Comparison of ENCODE assay signal across 10 mouse cellular contexts in genomic region chrX:99149900-99150299, GRCm38 (mm10). TPM values are rescaled to one million over a fixed set of nuclear protein-coding genes. Genes with fewer than 3 reads are reported as not detected.
DNase-seq lines count a peak whose midpoint lies in the region; ATAC-seq and TF ChIP-seq lines count a peak whose summit lies in the region.
"Had no signal": no experiment of that assay in that cellular context is flagged by ENCODE, and none has a peak within 500 bp of the region (broad histone marks: within the 10 kb centered on the region; RNA-seq: fewer than 3 reads in every experiment).

No protein-coding gene starts in this region.

- H3K9me3 ChIP-seq in heart, embryonic 12.5 days (replicated peaks): no peaks in the 10 kb centered on the region; the same call in 1 of the 2 replicates
- no peaks in the 10 kb centered on the region for H3K9me3 ChIP-seq in intestine, postnatal 0 days (ENCODE audit: control insufficient read depth)
- H3K9me3 ChIP-seq in liver, embryonic 13.5 days (replicated peaks): no peaks in the 10 kb centered on the region
- H3K9me3 ChIP-seq in stomach, embryonic 14.5 days (ENCODE audit: control insufficient read depth, low read depth, low read length): no peaks in the 10 kb centered on the region
- H3K9me3 ChIP-seq in midbrain, embryonic 13.5 days: no peaks in the 10 kb centered on the region
- H3K9me3 ChIP-seq: heart, embryonic 10.5 days; midbrain, embryonic 15.5 days had no signal

- TF ChIP-seq CTCF in intestine, postnatal 0 days (IDR thresholded peaks at IDR 0.05; ENCODE audit: low read depth): no peak

- H3K27ac ChIP-seq in heart, embryonic 12.5 days (ENCODE audit: poor library complexity, severe bottlenecking): no peak overlapping the region
- H3K27ac ChIP-seq in intestine, postnatal 0 days (ENCODE audit: low read depth, low read length): peak overlapping the region; percentile 55
- no peak overlapping the region for H3K27ac ChIP-seq in liver, embryonic 13.5 days
- H3K27ac ChIP-seq in stomach, embryonic 14.5 days (ENCODE audit: low read length): no peak overlapping the region
- H3K27ac ChIP-seq in midbrain, embryonic 13.5 days: no peak overlapping the region
- H3K27ac ChIP-seq: heart, embryonic 10.5 days; midbrain, embryonic 15.5 days had no signal

- intact Hi-C loops in heart, postnatal 10 days (cut with DNase I): no loop called here

- peak; percentile 15 to 16 for DNase-seq in heart, postnatal 10 days
- no peak for DNase-seq in liver, embryonic 13.5 days
- no peak for DNase-seq in thymus, postnatal 36 days
- no peak for DNase-seq in cerebellum, adult 8-10 months

- H3K27me3 ChIP-seq in heart, embryonic 12.5 days (replicated peaks): peaks cover 28% of the 10 kb centered on the region
- no peaks in the 10 kb centered on the region for H3K27me3 ChIP-seq in intestine, postnatal 0 days (replicated peaks; ENCODE audit: control insufficient read depth, insufficient read depth, low read length)
- no peaks in the 10 kb centered on the region for H3K27me3 ChIP-seq in liver, embryonic 13.5 days
- no peaks in the 10 kb centered on the region for H3K27me3 ChIP-seq in stomach, embryonic 14.5 days (ENCODE audit: control insufficient read depth, insufficient read depth, low read length)
- peaks cover 6% of the 10 kb centered on the region; the same call in 1 of the 2 replicates for H3K27me3 ChIP-seq in midbrain, embryonic 13.5 days

- no peak for ATAC-seq in heart, embryonic 12.5 days (ENCODE audit: insufficient number of reproducible peaks, low FRiP score)
- ATAC-seq in intestine, postnatal 0 days: peak; percentile 62
- ATAC-seq in liver, embryonic 13.5 days (ENCODE audit: low read depth): peak; percentile 69
- peak; percentile 68 for ATAC-seq in stomach, embryonic 14.5 days (ENCODE audit: insufficient number of reproducible peaks, insufficient read depth, low FRiP score, low read depth)
- no peak for ATAC-seq in midbrain, embryonic 13.5 days
- ATAC-seq: midbrain, embryonic 15.5 days had no signal

- WGBS in heart, embryonic 12.5 days: 75% methylated on average over 2 of the region's 2 CpGs
- 37% methylated on average over 2 of the region's 2 CpGs for WGBS in intestine, postnatal 0 days
- 46% methylated on average over 2 of the region's 2 CpGs for WGBS in liver, embryonic 13.5 days (ENCODE audit: insufficient replicate concordance)
- 58% methylated on average over 2 of the region's 2 CpGs for WGBS in stomach, embryonic 14.5 days
- 87% methylated on average over 2 of the region's 2 CpGs for WGBS in midbrain, embryonic 13.5 days

- H3K36me3 ChIP-seq in heart, embryonic 12.5 days: peaks cover 48% of the 10 kb centered on the region
- H3K36me3 ChIP-seq in intestine, postnatal 0 days (ENCODE audit: control insufficient read depth, insufficient read depth): peaks cover 6% of the 10 kb centered on the region; the same call in 1 of the 2 replicates
- H3K36me3 ChIP-seq in liver, embryonic 13.5 days: no peaks in the 10 kb centered on the region
- peaks cover 3% of the 10 kb centered on the region; the same call in 1 of the 2 replicates for H3K36me3 ChIP-seq in stomach, embryonic 14.5 days (ENCODE audit: control insufficient read depth, insufficient read depth, low read length)
- H3K36me3 ChIP-seq in midbrain, embryonic 13.5 days: peaks cover 31% of the 10 kb centered on the region
- H3K36me3 ChIP-seq: midbrain, embryonic 15.5 days had no signal

- H3K4me2 ChIP-seq in heart, embryonic 12.5 days: no peak overlapping the region
- peak overlapping the region; percentile 14; the same call in 1 of the 2 replicates for H3K4me2 ChIP-seq in intestine, postnatal 0 days (replicated peaks; ENCODE audit: low read depth)
- H3K4me2 ChIP-seq in liver, embryonic 13.5 days: no peak overlapping the region
- no peak overlapping the region for H3K4me2 ChIP-seq in stomach, embryonic 14.5 days (replicated peaks; ENCODE audit: low read depth, low read length)
- no peak overlapping the region for H3K4me2 ChIP-seq in midbrain, embryonic 13.5 days (replicated peaks)
- H3K4me2 ChIP-seq: midbrain, embryonic 15.5 days had no signal

- no peak overlapping the region for H3K4me3 ChIP-seq in heart, embryonic 12.5 days
- H3K4me3 ChIP-seq in intestine, postnatal 0 days (ENCODE audit: low read depth, low read length): no peak overlapping the region
- H3K4me3 ChIP-seq in liver, embryonic 13.5 days (replicated peaks): no peak overlapping the region
- H3K4me3 ChIP-seq in stomach, embryonic 14.5 days (ENCODE audit: low read depth, low read length): no peak overlapping the region
- no peak overlapping the region for H3K4me3 ChIP-seq in midbrain, embryonic 13.5 days (replicated peaks)
- H3K4me3 ChIP-seq: heart, embryonic 10.5 days; midbrain, embryonic 15.5 days had no signal

- H3K9ac ChIP-seq in heart, embryonic 12.5 days: no peak overlapping the region
- H3K9ac ChIP-seq in intestine, postnatal 0 days (ENCODE audit: low read depth, low read length): no peak overlapping the region
- no peak overlapping the region for H3K9ac ChIP-seq in liver, embryonic 13.5 days
- no peak overlapping the region for H3K9ac ChIP-seq in stomach, embryonic 14.5 days (replicated peaks; ENCODE audit: low read depth, low read length)
- no peak overlapping the region for H3K9ac ChIP-seq in midbrain, embryonic 13.5 days (replicated peaks)
- H3K9ac ChIP-seq: midbrain, embryonic 15.5 days had no signal

- peaks cover 4% of the 10 kb centered on the region; the same call in 1 of the 2 replicates for H3K4me1 ChIP-seq in heart, embryonic 12.5 days (replicated peaks)
- no peaks in the 10 kb centered on the region; the same call in 1 of the 2 replicates for H3K4me1 ChIP-seq in intestine, postnatal 0 days (replicated peaks; ENCODE audit: control insufficient read depth, insufficient read depth, low read length)
- H3K4me1 ChIP-seq in liver, embryonic 13.5 days (replicated peaks): peaks cover 6% of the 10 kb centered on the region; the same call in 1 of the 2 replicates
- H3K4me1 ChIP-seq in stomach, embryonic 14.5 days (ENCODE audit: control insufficient read depth, insufficient read depth, low read length): no peaks in the 10 kb centered on the region
- H3K4me1 ChIP-seq in midbrain, embryonic 13.5 days (replicated peaks): peaks cover 51% of the 10 kb centered on the region

RNA-seq across cellular contexts. Expression of gene Efnb1, which starts 14.0 kb away (rescaled TPM):
- total RNA-seq in heart, postnatal 10 days (2021): 10 to 100 TPM; 29.9 to 33.3 TPM
- polyA plus RNA-seq in heart, embryonic 12.5 days (2016; fragmentation: Nextera tagmentation; extraction: Ambion mirVana): 25.3 and 29.0 TPM in 2 replicates
- 12.5 and 13.0 TPM in 2 replicates for polyA plus RNA-seq in intestine, postnatal 0 days (2015; fragmentation: Nextera tagmentation; extraction: Ambion mirVana)
- 4.9 and 5.5 TPM in 2 replicates for polyA plus RNA-seq in liver, embryonic 13.5 days (2015; fragmentation: Nextera tagmentation; extraction: Ambion mirVana)
- polyA plus RNA-seq in stomach, embryonic 14.5 days (2014; fragmentation: Nextera tagmentation; extraction: Ambion mirVana): 24.7 and 25.0 TPM in 2 replicates
- 24.1 and 36.5 TPM in 2 replicates for polyA plus RNA-seq in midbrain, embryonic 13.5 days (2015; fragmentation: Nextera tagmentation; extraction: Ambion mirVana)

Comparison
In these comparisons a context has a peak if more than half of its experiments do, and no peak if none do; other contexts are left out.
1. DNase-seq: peak in heart, postnatal 10 days (2 of 2); none in liver, embryonic 13.5 days (single experiment), thymus, postnatal 36 days (0 of 2) and cerebellum, adult 8-10 months (single experiment).
2. ATAC-seq: peak in intestine, postnatal 0 days (single experiment), liver, embryonic 13.5 days (single experiment) and stomach, embryonic 14.5 days (single experiment); none in heart, embryonic 12.5 days (single experiment) and midbrain, embryonic 13.5 days (single experiment).